Mouse (Mus musculus) B cell, adult 2 months (primary cell): ENCODE data around the gene Cnn3.

Experiments used
- DNase-seq, 2 experiments: peaks; one replicate each; pipeline ENCODE4 v3.0.0; 2022

Gene Cnn3

DNA sequence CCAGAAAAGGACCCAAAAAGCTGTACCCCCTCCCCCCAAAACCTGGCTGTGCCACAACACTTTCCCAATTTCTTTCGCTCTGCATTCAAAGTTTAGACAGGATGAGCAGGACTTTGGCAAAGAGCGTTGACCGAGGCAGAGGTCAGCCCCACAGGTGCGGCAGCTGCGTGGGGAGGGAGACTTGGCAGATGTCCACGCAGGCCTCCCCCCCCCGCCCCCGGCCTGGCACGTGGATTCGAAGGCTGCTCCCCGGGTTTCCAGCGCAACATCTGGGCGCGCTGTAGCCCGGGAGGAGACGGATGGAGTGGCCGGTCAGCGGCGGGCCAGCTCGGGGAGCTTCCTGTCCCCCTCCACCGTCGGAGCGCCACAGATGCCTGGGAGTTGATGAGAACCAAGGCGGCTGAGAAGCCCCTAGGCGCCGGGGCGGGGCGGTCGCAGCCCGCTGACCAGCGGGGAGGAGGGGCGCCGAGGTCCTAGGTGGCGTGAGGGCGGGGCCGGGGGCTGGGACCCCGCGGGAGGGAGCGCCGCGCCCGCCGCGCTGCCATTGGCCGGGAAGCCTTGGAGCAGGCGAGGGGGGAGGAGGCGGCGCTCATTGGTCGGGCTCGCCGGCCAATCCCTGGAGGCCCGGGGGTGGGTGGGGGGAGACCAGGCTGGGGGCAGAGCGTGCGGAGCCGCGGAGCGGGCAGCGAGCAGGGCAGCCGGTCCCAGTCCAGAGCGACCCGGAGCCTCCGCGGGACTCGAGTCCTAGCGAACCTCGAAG is at the start of gene Cnn3:
Gene Cnn3 (plus strand): TSS at position 637 of the 760 bp plus-strand sequence.
- peak; percentile 75 to 76 for DNase-seq

DNA sequence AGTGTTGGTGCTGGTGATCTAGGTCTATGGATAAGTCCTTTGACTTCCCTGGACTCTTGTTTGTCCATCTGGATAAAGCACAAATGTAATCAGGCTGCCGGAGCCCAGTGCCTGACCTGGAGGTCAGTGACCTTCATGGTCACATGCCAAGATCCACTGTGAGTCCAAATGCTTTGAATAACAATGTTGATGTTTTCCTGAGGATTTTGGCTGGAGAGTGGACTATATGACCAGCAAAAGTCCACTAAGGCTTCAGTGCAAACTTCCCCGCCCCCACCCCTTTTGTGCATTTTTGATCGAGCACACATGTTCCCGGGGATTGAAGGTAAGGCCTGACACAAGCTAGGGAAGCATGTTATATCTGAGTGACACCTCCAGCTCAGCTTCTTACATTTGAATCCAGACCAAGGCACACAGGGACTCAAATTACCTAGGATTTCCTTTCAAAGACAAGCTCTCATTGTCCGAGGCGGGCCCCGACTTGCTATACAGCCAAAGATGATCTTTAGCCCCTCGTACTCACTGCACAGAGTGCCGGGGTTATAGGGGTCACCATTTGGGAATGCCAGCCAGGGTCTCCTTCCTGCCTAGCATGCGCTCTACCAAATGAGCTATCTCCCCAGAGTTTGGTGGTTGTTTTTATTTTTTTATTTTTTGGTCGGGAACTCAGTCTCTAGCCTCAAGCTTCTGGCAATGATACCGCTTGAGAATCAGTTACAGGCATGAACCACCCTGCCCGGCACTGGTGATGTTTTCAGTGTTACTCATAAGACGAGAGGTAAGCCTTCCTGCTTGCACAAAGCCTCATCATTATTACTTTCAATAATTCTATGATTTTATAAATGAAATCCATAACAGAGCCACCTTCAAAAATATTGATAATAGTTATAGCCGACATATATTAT is 47.3 kb upstream of the Cnn3 start:
- no peak for DNase-seq

DNA sequence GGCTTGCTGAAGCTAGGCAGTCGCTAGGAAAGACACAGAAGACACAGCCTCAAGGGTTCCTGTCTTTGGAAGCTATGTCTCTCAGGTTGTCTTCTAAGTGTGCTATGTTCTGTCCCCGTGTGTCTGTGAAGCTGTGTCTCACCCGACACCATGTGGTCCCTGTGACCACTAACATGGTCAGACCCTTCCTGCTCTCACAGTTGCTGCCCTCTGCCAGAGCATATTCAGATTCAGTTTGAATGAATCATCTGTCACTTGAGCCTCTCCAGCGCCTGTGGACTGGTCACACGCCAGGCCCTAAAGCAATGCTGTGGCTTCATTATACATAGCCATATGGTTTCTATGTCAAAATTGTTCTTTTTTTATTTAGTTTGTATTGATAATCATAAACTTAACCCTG is 46.6 kb upstream of the Cnn3 start:
- no peak for DNase-seq

- DNase-seq, result peak; percentile 51 to 59
These were observed 38.8 kb upstream of the Cnn3 start for GRCm38 (mm10) chr3:121387471-121388009.

GRCm38 (mm10) chr3:121389366-121389765 is 36.9 kb upstream of the Cnn3 start:
- no peak for DNase-seq

DNA sequence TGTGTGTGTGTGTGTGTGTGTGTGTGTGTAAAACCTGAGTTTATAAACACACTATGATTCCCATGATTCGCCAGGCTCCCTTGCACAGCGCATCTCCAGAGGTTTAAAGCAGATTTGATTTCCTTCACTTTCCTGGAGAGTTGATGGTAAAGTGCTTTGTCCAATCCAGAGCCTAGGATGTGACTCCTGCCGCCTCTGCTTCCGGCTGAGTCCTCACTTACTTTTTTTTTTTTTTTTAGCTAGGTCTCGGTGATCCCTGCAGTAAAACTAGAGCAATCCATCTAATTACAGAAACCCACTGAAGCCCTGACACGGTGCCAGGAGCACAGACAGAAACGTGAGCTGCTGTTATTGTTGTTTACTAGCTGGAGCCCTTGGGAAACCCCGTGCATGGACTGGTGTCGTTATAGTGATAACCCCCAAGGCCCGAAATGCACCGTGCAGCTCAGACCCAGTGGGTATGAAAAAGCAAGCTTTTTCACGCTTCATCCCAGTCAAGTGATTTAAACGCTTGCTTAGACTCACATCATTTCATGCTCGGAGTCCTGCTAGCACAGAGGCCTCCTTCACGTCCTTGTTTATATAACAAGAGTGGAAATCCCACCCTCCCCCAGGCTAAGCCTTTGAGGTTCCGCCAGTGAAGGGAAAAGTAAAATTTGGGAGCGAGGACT is 36.3 kb upstream of the Cnn3 start:
- no peak for DNase-seq

DNA sequence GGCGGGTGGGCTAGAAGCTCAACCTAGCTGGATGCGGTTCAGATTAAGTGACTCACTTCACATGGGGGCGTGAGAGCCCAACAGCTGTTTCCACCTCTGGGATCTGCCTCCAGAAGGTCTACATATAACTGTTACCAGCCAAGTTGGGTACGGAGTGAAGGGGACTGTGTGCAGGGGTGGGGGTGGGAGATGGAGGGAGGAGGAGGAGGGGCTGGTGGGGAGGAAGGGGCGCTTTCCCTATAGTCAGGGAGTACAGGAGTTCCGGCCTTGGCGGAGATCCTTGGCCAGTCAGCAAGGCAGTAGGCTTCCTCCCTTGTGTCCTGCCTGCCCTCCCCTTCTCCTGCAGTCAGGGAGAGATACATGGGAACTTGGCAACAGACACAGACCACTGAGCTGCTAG is 35.6 kb upstream of the Cnn3 start:
- no peak for DNase-seq

DNA sequence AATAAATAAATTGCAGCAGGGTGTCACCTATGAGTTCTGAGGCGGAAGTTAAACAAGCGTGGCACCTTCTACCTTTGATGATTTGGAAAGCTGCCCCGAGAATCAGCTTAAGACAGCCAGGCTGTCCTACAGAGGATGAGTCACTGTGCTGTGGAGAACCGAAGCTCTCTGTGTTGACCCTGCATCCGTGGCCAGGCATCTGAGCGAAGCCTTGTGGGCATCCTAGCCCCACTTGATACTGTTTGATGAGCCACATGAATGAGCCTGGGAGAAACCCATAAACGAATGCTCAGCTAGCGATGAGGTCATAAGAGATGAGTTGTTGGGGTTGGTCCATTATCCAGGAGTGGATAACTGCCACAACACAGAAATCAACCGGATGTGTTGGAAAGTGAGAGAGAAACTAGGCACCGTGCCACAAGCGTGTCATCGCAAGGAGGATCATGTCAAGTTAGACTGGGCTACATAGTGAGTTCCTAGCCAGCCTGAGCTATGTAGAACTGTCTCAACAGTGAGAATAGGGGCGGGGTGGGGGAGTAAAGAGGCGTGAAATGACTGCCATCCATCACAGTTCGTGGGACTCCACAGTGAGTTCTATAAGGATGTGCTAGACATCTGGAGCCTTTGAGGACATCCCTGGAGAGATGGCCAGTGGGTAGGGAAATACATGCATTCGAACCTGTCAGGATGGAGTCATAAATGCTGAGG is 30.6 kb upstream of the Cnn3 start:
- no peak for DNase-seq

DNA sequence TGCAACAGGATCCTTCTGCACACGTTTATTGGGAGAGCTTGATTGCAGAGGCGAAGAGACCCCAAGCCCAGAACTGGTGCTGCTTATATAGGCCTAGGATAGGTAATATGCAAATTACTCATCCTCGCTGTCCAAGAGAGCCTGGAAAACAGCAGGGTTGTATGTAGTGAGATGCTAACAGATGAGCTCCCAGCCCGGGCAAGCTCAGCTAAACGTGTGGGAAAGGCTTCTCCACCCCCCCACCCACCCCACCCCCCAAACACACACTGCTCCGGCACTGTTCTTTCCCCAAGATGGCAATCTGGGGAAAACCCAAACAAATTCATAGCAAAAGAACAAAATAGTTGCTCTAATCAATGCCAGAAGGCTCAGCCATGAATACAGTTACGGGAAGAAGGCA is 29.7 kb upstream of the Cnn3 start:
- no peak for DNase-seq

GRCm38 (mm10) chr3:121397007-121397406 is 29.3 kb upstream of the Cnn3 start:
- DNase-seq, result no peak

GRCm38 (mm10) chr3:121401384-121401783 is 24.9 kb upstream of the Cnn3 start:
- DNase-seq, result no peak

DNA sequence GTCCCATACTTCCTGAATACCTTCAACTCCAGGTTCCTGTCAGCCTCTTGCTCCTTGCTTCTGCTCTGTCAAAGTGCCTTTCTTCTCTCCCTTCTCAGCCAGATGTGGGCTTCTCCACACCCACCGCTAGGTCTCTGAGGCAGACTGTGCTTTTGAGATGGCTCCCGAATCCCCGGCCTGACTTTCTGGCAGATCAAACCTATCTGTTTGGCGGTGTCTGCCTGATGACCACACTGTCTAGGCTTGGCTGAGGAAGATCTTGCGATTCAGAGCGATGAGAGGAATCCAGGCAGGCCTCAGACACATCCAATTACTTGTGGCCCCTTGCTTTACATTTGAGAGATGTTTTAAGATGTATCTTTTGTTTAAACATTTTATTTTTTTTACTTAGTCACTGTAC is 24.2 kb upstream of the Cnn3 start:
- DNase-seq, result no peak

GRCm38 (mm10) chr3:121403449-121403848 is 22.8 kb upstream of the Cnn3 start:
- no peak for DNase-seq

DNA sequence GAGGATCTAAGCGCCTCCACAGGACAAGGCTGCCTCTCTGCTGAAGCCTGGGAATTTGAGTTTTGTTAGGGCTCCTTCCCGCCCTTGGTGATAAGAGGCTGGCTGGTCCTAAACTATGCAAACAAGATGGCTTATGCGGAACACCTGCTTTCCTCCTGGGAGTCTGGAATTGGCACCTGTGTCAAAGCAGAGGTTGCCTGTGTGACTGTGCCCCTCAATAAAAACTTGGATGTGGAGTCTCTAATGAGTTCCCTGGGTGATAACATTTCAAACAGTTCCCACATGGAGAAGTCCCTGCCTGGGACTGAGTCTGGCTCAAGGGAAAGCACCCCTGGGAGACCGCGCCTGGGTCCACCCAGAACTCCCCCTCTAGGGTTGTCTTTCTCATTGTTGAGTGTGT is 21.2 kb upstream of the Cnn3 start:
- DNase-seq, result no peak

DNA sequence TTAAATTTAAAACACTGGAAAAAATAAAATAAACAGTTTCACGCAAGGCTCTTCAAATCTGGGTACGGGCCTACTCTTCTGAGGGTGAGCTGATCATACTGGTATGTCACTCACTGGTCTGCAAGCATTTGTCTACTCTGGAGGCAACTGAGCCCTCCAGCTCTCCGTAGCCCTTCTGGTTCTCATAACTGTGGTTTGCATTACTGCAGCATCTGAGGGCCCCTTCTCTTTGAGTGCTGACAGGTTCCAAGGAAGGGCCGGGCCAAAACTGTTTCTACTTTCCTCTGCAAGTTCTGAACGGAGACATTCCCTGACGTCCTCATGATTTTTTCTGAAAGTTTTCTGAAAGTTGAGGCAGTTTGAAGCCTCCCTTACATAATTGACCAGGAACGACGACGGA is 18.9 kb upstream of the Cnn3 start:
- DNase-seq, result no peak

- no peak for DNase-seq
These were observed 17.9 kb upstream of the Cnn3 start for GRCm38 (mm10) chr3:121408386-121408785.

- DNase-seq, result no peak
These were observed 14.8 kb upstream of the Cnn3 start for GRCm38 (mm10) chr3:121411450-121411849.

- no peak for DNase-seq
These were observed 9.8 kb upstream of the Cnn3 start for GRCm38 (mm10) chr3:121416171-121417154.

- DNase-seq, result no peak
These were observed 8.7 kb upstream of the Cnn3 start for GRCm38 (mm10) chr3:121417379-121418250.

DNA sequence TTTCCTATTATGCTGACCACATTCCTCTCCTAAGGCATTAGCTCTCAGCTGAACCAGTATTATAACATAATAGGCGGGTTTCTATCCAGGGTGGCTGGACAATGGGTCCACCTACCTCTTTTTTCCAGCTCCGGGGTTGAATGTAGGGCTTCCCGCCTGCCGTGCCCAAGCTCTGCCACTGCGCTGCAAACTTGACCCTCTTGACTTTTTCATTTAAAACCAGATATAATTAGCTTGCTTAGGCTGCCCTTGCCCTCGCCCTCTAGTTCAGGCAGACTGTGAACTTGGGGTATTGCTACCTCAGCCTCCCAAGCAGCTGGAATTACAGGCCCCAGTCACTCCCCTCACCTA is 8.1 kb upstream of the Cnn3 start:
- no peak for DNase-seq
